Mouse (Mus musculus) heart, postnatal 0 days (tissue): ENCODE measurements around the gene Gm45711.

Experiments used
- CTCF ChIP-seq: IDR thresholded peaks from 2 replicates; pipeline ENCODE4 v1.5.1; 2016; ENCODE audit warnings: antibody characterized with exemption, control low read depth, low read depth
- EP300 ChIP-seq: IDR thresholded peaks from 2 replicates; pipeline ENCODE4 v1.6.1; 2016; ENCODE audit warnings: antibody characterized with exemption, low read depth

- TF ChIP-seq CTCF (no peak), EP300 (no peak)
Observed at GRCm38 (mm10) chr8:104268937-104269440, 40.9 kb downstream of the Gm45711 start.
